Mouse (Mus musculus) macrophage (primary cell): ENCODE data around the gene Rit1. TPM values are rescaled to one million over a fixed set of nuclear protein-coding genes. Genes with fewer than 3 reads are reported as not detected.

ENCODE experiments used
- H3K27ac ChIP-seq: fragments of 350-480 bp; formaldehyde crosslinking; 2 replicates; pipeline ENCODE4 v1.9.0; 2021
- H3K36me3 ChIP-seq: fragments of 350-480 bp; formaldehyde crosslinking; 2 replicates; pipeline ENCODE4 v1.9.0; 2021; ENCODE audit errors: inconsistent target
- H3K4me3 ChIP-seq: fragments of 350-480 bp; formaldehyde crosslinking; 2 replicates; pipeline ENCODE4 v1.9.0; 2021; ENCODE audit errors: inconsistent target
- H3K79me2 ChIP-seq: fragments of 350-480 bp; formaldehyde crosslinking; 2 replicates; pipeline ENCODE4 v1.9.0; 2021; ENCODE audit errors: inconsistent target
- WGBS: methylation state at CpG from one replicate; pipeline ENCODE4 v1.1.7; 2026; ENCODE audit warnings: inconsistent platforms; ENCODE audit not compliant: missing documents; 5-methylcytosine and 5-hydroxymethylcytosine counted together
- polyA plus RNA-seq: library from polyadenylated mRNA; stranded (reverse); fragments of 250-400 nt; gene quantifications from 3 replicates; pipeline ENCODE4 v1.2.4, GENCODE M21; 2018; ENCODE audit warnings: inconsistent platforms
- total RNA-seq, 78 experiments: library from RNA; depleted of rRNA; stranded (reverse); fragments of 250-400 nt; gene quantifications; 1 replicate in 9 of 78; 2 replicates in 24 of 78; 3 replicates in 43 of 78; 4 replicates in 2 of 78; pipeline ENCODE4 v1.2.4; 2018; ENCODE audit warnings: inconsistent platforms in 56 of 78

Gene Rit1
- 10 to 100 TPM; 12.0 to 87.7 (median 38.8) TPM for total RNA-seq (2018; cell fraction: chromatin; rRNA removed)
- total RNA-seq (2018; cell fraction: cytosol; rRNA removed): 100 to 1,000 TPM in 1 of 26 experiments, 10 to 100 TPM in 25; 33.3 to 101 (median 76.8) TPM
- 10 to 100 TPM; 17.8 to 72.3 (median 36.9) TPM for total RNA-seq (2018; cell fraction: nucleus; rRNA removed)
- 63.4 to 99.3 TPM (median 90.4 TPM) in 3 replicates for polyA plus RNA-seq

DNA sequence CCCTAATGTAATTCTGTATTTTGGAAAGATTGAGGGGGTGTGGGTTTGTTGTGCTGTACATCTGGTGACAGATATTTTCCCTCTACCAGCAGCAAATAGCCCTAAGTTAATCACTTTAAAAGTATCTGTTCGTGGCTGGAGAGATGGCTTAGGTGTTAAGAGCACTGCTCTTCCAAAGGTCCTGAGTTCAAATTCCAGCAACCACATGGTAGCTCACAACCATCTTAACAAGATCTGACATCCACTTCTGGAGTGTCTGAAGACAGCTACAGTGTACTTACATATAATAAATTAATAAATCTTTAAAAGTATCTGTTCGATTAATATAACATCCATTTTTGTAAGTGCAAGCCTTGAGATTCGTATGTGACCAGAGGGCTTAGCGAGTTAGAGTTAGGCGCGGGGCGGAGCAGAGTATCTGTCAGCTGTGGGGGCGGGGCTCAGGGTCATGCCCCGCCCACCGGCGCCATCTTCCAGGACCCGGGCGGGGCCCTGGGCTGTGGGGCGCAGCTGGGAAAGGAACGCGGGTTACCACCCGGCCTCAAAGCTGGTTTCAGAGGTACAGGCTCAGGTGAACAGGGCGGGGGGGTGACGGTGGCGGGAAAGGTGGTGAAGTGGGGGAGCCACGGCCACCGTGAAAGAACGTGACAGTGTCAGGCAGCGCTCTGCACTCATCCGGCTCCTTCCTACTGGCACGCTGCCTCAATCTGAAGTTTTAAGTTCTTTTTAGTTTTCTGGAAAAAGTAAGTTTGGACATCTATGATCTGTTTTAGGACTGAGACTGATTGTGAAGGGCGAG, at the start of gene Rit1:
TSS of gene Rit1 (plus strand) at position 440 of the 799 bp plus-strand sequence.
- H3K27ac ChIP-seq: peak within 1 kb of the TSS; percentile 82
- 2% methylated on average over 26 of the region's 27 CpGs for WGBS
- H3K4me3 ChIP-seq: peak within 1 kb of the TSS; percentile 96
- H3K36me3 ChIP-seq: peaks cover 24% of the 10 kb centered on the region
- peaks cover 44% of the 10 kb centered on the region for H3K79me2 ChIP-seq

DNA sequence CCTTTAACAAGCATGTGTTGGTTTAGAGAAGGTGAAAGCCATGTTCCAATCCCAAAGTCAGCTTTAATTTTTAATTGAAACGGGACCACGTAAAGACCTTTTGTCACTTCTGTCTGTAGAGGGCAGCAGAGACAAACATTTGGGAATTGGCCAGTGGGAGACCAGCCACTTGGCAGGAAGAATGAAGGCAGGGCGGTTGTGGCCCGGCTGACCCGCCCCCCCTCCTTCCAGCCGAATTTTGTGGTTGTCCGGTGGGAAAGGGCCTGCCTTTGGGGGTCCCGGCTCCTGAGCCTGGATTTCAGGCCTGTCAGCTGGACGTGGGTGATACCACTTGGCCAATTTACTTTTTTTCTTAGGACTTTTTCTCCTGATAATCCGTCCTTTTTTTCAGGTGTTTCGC, 39.2 kb upstream of the Rit1 start:
- Histone ChIP-seq H3K4me3 (peak overlapping the region; percentile 24; the same call in 1 of the 2 replicates), H3K27ac (no peak overlapping the region), H3K36me3 (no peaks in the 10 kb centered on the region), H3K79me2 (no peaks in the 10 kb centered on the region)
- 9% methylated on average over 11 of the region's 11 CpGs for WGBS

DNA sequence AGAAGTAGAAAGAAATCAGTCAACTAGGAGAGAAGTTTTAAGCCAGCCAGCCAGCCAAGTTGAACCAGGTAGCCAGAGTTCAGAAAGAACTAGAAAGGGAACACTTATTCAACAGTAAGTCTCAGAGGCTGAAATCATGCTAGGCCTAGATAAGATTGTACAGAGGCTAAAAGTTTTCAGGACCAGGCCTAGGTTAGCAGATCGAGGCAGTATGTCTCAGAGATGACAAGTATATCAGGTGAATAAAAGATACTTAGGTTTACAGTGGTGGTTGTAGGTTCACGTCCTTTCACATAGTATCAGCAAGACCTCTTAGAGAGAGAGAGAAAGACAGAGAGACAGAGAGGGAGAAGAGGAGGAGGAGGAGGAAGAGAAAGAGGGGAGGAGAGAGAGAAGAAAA, 32.8 kb upstream of the Rit1 start:
- H3K79me2 ChIP-seq: peaks cover 29% of the 10 kb centered on the region
- WGBS: 100% methylated on average over 2 of the region's 2 CpGs
- H3K27ac ChIP-seq: no peak overlapping the region
- H3K36me3 ChIP-seq: no peaks in the 10 kb centered on the region
- no peak overlapping the region for H3K4me3 ChIP-seq

DNA sequence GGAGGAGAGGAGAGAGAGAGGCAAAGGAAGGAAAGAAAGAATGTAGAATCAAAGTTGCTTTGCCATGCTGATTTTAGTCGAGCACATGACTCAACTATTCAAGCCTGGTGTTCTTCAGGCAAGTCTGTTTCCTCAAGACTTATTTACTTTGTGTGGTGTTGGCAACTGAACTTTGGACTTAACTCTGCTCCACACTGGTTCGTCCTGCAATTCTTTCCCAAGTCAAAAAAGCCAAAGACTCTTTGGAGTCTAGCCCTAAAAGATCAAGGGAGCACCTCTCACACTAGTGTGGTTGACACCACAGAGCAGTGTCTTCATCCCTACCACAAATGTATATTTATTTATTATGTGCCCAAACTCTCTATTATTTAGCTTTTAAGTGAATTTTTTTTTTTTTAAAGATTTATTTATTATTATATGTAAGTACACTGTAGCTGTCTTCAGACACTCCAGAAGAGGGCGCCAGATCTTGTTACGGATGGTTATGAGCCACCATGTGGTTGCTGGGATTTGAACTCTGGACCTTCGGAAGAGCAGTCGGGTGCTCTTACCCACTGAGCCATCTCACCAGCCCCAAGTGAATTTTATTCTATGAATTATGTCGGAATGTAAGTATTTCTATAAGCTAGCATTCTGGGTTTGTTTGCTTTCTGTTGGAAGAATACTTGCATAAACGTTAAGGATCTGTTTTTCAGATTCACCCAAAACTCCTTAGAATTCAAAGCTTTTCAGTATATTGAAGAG, 32.2 kb upstream of the Rit1 start:
- H3K36me3 ChIP-seq: peaks cover 3% of the 10 kb centered on the region; the same call in 1 of the 2 replicates
- peaks cover 35% of the 10 kb centered on the region for H3K79me2 ChIP-seq
- peak overlapping the region; percentile 74 for H3K27ac ChIP-seq
- WGBS: 55% methylated on average over 6 of the region's 8 CpGs
- peak overlapping the region; percentile 46 for H3K4me3 ChIP-seq

- H3K4me3 ChIP-seq: peak within 1 kb of the TSS; percentile 96
- H3K79me2 ChIP-seq: peaks cover 44% of the 10 kb centered on the region
- peaks cover 11% of the 10 kb centered on the region for H3K36me3 ChIP-seq
- H3K27ac ChIP-seq: peak within 1 kb of the TSS; percentile 83
- 0% methylated on average over 46 of the region's 47 CpGs for WGBS
Observed at GRCm38 (mm10) chr3:88684980-88685941, 31.4 kb upstream of the Rit1 start, which contains the start of gene Khdc4. Gene Khdc4, plus strand, starts transcription at chr3:88685803.

GRCm38 (mm10) chr3:88685958-88686451, 30.6 kb upstream of the Rit1 start:
- peaks cover 51% of the 10 kb centered on the region for H3K79me2 ChIP-seq
- peak overlapping the region; percentile 96 for H3K4me3 ChIP-seq
- WGBS: under 1% methylated on average over 35 of the region's 45 CpGs
- peaks cover 19% of the 10 kb centered on the region for H3K36me3 ChIP-seq
- peak overlapping the region; percentile 83 for H3K27ac ChIP-seq

GRCm38 (mm10) chr3:88686734-88687611, 29.7 kb upstream of the Rit1 start:
- 45% methylated on average over 13 of the region's 13 CpGs for WGBS
- Histone ChIP-seq H3K79me2 (peaks cover 60% of the 10 kb centered on the region), H3K4me3 (peak overlapping the region; percentile 96), H3K36me3 (peaks cover 22% of the 10 kb centered on the region), H3K27ac (peak overlapping the region; percentile 83)

DNA sequence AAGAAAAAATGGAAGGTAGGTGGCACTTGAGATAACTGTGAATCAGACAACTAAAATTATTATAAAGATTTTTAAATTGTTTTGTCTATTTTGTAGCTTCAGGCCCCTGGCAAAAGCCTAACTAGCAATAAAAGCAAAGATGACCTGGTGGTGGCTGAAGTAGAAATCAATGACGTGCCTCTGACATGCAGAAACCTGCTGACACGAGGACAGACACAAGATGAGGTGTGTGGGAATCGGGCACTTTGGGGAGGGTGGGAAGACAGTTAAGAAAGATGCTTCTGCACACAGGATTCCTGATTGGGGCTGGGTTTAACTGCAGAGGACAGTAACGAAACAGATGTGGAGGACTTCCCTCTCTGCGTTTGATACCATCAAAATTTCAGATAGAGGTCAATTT, 27.6 kb upstream of the Rit1 start:
- peaks cover 39% of the 10 kb centered on the region for H3K36me3 ChIP-seq

GRCm38 (mm10) chr3:88695545-88695944, 21.1 kb upstream of the Rit1 start:
- peaks cover 37% of the 10 kb centered on the region for H3K79me2 ChIP-seq
- H3K4me3 ChIP-seq: no peak overlapping the region
- H3K27ac ChIP-seq: no peak overlapping the region
- peaks cover 79% of the 10 kb centered on the region for H3K36me3 ChIP-seq

More for the DNA sequence above, 27.6 kb upstream of the Rit1 start:
- WGBS: 89% methylated on average over 5 of the region's 5 CpGs
- no peak overlapping the region for H3K4me3 ChIP-seq
- H3K79me2 ChIP-seq: peaks cover 60% of the 10 kb centered on the region
- no peak overlapping the region for H3K27ac ChIP-seq

DNA sequence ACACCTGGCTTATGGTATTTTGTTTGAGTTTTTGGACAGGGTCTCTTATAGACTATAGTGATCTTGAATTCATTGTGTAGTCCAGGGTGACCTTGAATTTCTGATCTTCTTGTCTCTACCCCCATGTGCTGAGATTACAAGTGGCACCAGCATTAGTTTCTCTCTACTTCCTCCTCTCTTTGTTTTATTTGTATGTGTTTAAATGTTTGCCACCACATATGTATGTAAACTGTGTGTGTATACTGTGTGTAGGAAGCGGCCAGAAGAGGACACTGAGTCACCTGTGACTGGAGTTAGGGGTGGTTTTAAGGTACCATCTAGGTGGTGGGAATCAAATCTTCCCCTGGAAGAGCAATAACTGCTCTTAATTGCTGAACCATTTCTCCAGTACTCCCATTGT, 18.6 kb upstream of the Rit1 start:
- Histone ChIP-seq H3K4me3 (no peak overlapping the region), H3K36me3 (peaks cover 83% of the 10 kb centered on the region), H3K27ac (no peak overlapping the region), H3K79me2 (peaks cover 48% of the 10 kb centered on the region)
- WGBS: 100% methylated on average over 1 of the region's 1 CpGs

DNA sequence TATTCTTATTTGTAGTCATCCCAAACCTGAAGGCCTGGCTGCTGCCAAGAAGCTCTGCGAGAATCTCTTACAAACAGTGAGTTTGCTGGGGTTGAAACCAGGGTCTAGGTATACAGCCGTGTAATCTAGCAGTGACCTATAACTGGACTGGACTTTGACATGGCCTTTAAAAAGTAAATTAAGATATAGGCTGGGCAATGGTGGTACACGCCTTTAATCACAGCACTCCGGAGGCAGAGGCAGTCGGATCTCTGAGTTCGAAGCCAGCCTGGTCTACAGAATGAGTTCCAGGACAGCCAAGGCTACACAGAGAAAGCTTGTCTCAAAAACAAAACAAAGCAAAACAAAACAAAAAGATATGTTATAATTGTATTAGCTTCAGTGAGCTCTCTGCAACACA, 17.8 kb upstream of the Rit1 start:
- Histone ChIP-seq H3K27ac (no peak overlapping the region), H3K36me3 (peaks cover 78% of the 10 kb centered on the region), H3K4me3 (no peak overlapping the region), H3K79me2 (peaks cover 56% of the 10 kb centered on the region)
- WGBS: 93% methylated on average over 6 of the region's 6 CpGs

DNA sequence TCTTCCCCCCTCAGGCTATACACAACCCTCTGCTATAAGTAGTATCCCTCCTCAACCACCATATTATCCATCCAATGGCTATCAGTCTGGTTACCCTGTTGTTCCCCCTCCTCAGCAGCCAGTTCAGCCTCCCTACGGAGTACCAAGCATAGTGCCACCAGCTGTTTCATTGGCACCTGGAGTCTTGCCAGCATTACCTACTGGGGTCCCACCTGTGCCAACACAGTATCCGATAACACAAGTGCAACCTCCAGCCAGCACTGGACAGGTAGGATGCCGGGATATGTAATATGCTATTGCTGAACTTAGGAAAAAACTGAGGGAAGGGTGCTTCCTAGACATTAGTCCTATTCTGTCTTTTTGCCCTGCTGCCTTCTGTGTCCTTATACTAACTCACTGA, 16.4 kb upstream of the Rit1 start:
- Histone ChIP-seq H3K4me3 (no peak overlapping the region), H3K79me2 (peaks cover 70% of the 10 kb centered on the region), H3K27ac (no peak overlapping the region), H3K36me3 (peaks cover 82% of the 10 kb centered on the region)
- WGBS: 91% methylated on average over 3 of the region's 3 CpGs

DNA sequence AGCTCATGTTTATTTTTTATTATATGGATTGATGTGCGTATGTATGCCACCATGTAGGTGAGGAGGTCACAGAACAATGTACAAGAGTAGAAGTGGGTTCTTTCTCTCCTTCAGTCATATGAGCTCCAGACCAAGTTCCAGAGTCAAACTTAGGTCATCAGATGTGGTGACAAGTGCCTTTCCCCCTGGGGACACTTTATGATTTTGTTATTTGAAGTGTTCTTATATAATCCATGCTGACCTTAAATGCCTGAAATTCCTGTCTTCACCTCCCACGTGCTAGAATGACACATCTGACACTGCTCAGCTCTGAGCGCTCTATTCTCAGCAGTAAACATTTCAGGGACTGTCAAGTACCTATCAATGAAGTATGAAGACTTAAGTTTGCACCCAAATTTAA, 15.4 kb upstream of the Rit1 start:
- H3K36me3 ChIP-seq: peaks cover 81% of the 10 kb centered on the region
- H3K27ac ChIP-seq: no peak overlapping the region
- H3K4me3 ChIP-seq: no peak overlapping the region
- peaks cover 80% of the 10 kb centered on the region for H3K79me2 ChIP-seq
- 90% methylated on average over 3 of the region's 3 CpGs for WGBS
